Mouse (Mus musculus) regulatory T cell (primary cell): ENCODE data around the gene Npas3.

Source experiments
- in situ Hi-C: fragments of 300-600 bp; cut with MboI, MseI; formaldehyde crosslinking; loops from one replicate; pipeline ENCODE4 v1.15.1; 2025; ENCODE audit warnings: high pct_unique_total_duplicates

Gene Npas3

GRCm38 (mm10) chr12:53852432-53852831, 604.0 kb downstream of the Npas3 start:
- in situ Hi-C loops: no loop called here

- in situ Hi-C loops: no loop called here
Observed at GRCm38 (mm10) chr12:53860176-53860575, 611.7 kb downstream of the Npas3 start.

GRCm38 (mm10) chr12:53862281-53862680, 613.8 kb downstream of the Npas3 start:
- in situ Hi-C loops: no loop called here

GRCm38 (mm10) chr12:53864436-53865136, 616.1 kb downstream of the Npas3 start:
- in situ Hi-C loops: no loop called here

GRCm38 (mm10) chr12:53865691-53866090, 617.2 kb downstream of the Npas3 start:
- in situ Hi-C loops: no loop called here

GRCm38 (mm10) chr12:53869981-53870380, 621.5 kb downstream of the Npas3 start:
- in situ Hi-C loops: no loop called here

GRCm38 (mm10) chr12:53875226-53875625, 626.7 kb downstream of the Npas3 start:
- in situ Hi-C loops: no loop called here

GRCm38 (mm10) chr12:53876693-53877092, 628.2 kb downstream of the Npas3 start:
- in situ Hi-C loops: no loop called here

GRCm38 (mm10) chr12:53881684-53882083, 633.2 kb downstream of the Npas3 start:
- in situ Hi-C loops: no loop called here

- in situ Hi-C loops: no loop called here
Observed at GRCm38 (mm10) chr12:53882863-53883262, 634.4 kb downstream of the Npas3 start.

- in situ Hi-C loops: no loop called here
Observed at GRCm38 (mm10) chr12:53888624-53889023, 640.1 kb downstream of the Npas3 start.

- in situ Hi-C loops: no loop called here
Observed at GRCm38 (mm10) chr12:53895909-53896308, 647.4 kb downstream of the Npas3 start.

- in situ Hi-C loops: no loop called here
Observed at GRCm38 (mm10) chr12:53908761-53909160, 660.3 kb downstream of the Npas3 start.

- in situ Hi-C loops: no loop called here
Observed at GRCm38 (mm10) chr12:53910192-53910591, 661.7 kb downstream of the Npas3 start.

GRCm38 (mm10) chr12:53922153-53922552, 673.7 kb downstream of the Npas3 start:
- in situ Hi-C loops: no loop called here

- in situ Hi-C loops: no loop called here
Observed at GRCm38 (mm10) chr12:53948826-53949225, 700.3 kb downstream of the Npas3 start.

- in situ Hi-C loops: no loop called here
Observed at GRCm38 (mm10) chr12:53962004-53962403, 713.5 kb downstream of the Npas3 start.

- in situ Hi-C loops: no loop called here
Observed at GRCm38 (mm10) chr12:53963534-53963933, 715.1 kb downstream of the Npas3 start.

- in situ Hi-C loops: no loop called here
Observed at GRCm38 (mm10) chr12:53969378-53970174, 721.1 kb downstream of the Npas3 start.

- in situ Hi-C loops: no loop called here
Observed at GRCm38 (mm10) chr12:53970721-53971120, 722.2 kb downstream of the Npas3 start.

GRCm38 (mm10) chr12:53973414-53973813, 724.9 kb downstream of the Npas3 start:
- in situ Hi-C loops: no loop called here

- in situ Hi-C loops: no loop called here
Observed at GRCm38 (mm10) chr12:53981575-53982507, 733.4 kb downstream of the Npas3 start.
